Mouse (Mus musculus) colon, adult 2 months (tissue): Measurements from ENCODE around the gene Gtpbp4. TPM values are rescaled to one million over a fixed set of nuclear protein-coding genes. Genes with fewer than 3 reads are reported as not detected.

ENCODE experiments used
- polyA plus RNA-seq: library from polyadenylated mRNA; depleted of rRNA; stranded (reverse); fragments of >200 nt; gene quantifications from 2 replicates; pipeline ENCODE4 v1.2.3, GENCODE M21; 2012; rRNA removed

The Gtpbp4 gene
- polyA plus RNA-seq: 3.5 and 4.1 TPM in 2 replicates

GRCm38 (mm10) chr13:8995990-8996786 is at the start of gene Gtpbp4:
Gene Gtpbp4, minus strand, starts transcription at chr13:8996083.

GRCm38 (mm10) chr13:8952563-8952962 is 43.3 kb downstream of the Gtpbp4 start, which contains the start of gene Idi2:
Gene Idi2, plus strand, starts transcription at chr13:8952863.

GRCm38 (mm10) chr13:8948131-8948530 is 47.8 kb downstream of the Gtpbp4 start, which contains the start of gene Gm9745:
Gene Gm9745, minus strand, starts transcription at chr13:8948231.

Other genes starting within 250 kb of the Gtpbp4 start
- 4.3 and 6.8 TPM in 2 replicates for gene Wdr37, start 124.2 kb downstream of the Gtpbp4 start, polyA plus RNA-seq
- gene Idi1, start 110.6 kb downstream of the Gtpbp4 start, polyA plus RNA-seq: 9.8 and 13.1 TPM in 2 replicates
- gene Gm9745, start 47.9 kb downstream of the Gtpbp4 start, polyA plus RNA-seq: not detected in 2 replicates
- not detected in 2 replicates for gene Idi2, start 43.2 kb downstream of the Gtpbp4 start, polyA plus RNA-seq
- 19.4 and 21.5 TPM in 2 replicates for gene Larp4b, start 97.8 kb upstream of the Gtpbp4 start, polyA plus RNA-seq